Mouse (Mus musculus) layer of hippocampus, adult 18-20 months (tissue): Measurements from ENCODE around the gene B130006D01Rik. TPM values are rescaled to one million over a fixed set of nuclear protein-coding genes. Genes with fewer than 3 reads are reported as not detected.
A peak's percentile ranks its signal among the peaks of the same experiment; 100 is the strongest.

Experiments used
- DNase-seq, 2 experiments: peaks; one replicate each; pipeline ENCODE4 v3.0.0; 2022; ENCODE audit warnings: low spot score in 2 of 2
- long read RNA-seq: library from polyadenylated mRNA; stranded (forward); transcript quantifications from one replicate; pipeline ENCODE4 v2.0.0, GENCODE M21; 2021
- total RNA-seq, 2 experiments: library from RNA; stranded (reverse); gene quantifications; 2 replicates each; pipeline ENCODE4 v1.2.3; 2021

Gene B130006D01Rik
- total RNA-seq, result 1 to 10 TPM; 1.4 to 1.5 TPM
- long read RNA-seq, result 0 reads

DNA sequence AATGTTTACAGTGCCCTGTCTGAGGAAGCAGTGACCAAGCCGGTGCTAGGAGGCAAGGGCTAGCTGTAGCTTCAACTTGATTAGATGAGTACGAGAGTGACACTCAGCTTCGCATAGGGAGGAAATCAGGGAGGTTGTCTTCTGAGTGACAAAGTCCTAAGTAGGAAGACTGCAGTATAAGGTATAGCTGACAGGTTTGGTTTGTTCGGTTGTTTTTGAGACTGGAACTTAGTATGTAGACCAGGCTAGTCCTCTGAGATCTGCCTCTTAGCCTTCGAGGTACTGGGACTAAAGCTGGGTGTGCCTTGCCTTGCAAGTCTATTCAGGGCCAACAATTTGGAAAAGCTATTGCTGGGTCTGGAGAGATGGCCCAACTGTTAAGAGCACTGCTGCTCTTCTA lies at the start of gene B130006D01Rik:
Gene B130006D01Rik (plus strand): TSS at position 301 of the 400 bp plus-strand sequence.
- no peak for DNase-seq

DNA sequence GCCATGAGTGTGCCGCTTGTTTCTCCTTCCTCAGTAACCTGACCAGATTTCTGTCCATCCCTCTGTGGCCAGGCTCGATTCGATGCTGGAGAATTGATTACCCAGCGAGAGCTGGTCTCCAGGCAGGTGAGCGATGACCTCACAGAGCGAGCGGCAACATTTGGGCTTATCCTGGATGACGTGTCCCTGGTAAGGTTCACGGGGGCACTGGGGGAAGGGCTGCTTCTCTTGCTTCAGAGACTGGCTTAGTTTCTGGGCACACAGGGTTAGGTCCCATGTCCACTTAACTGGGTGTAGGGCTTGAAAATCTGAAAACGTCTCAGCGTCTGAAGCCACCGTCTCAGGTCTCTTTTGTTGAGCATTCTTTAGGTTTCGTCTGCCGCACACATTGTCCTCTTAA lies 47.9 kb upstream of the B130006D01Rik start:
- no peak for DNase-seq

DNA sequence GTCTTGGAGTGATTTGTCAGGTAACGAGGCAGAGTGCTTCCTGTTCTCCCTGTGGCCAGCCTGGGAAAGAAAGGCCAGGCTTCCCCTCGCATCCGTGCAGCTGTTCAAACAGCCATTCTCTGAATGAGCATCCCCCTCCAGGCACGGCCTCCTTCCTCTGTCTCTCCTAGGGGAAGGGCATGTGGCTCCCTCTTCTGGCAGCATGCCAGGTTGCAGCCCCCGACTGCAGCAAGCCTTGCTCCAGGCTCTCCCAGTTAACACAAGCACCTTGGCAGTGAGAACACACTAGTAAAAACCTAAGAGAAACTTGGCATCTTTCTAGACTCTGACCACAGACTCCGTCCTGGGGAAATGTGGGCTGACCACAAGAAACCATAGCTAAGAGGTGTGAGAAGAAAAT lies 47.1 kb upstream of the B130006D01Rik start:
- DNase-seq, result peak in 1 of 2 experiments; percentile 44

DNA sequence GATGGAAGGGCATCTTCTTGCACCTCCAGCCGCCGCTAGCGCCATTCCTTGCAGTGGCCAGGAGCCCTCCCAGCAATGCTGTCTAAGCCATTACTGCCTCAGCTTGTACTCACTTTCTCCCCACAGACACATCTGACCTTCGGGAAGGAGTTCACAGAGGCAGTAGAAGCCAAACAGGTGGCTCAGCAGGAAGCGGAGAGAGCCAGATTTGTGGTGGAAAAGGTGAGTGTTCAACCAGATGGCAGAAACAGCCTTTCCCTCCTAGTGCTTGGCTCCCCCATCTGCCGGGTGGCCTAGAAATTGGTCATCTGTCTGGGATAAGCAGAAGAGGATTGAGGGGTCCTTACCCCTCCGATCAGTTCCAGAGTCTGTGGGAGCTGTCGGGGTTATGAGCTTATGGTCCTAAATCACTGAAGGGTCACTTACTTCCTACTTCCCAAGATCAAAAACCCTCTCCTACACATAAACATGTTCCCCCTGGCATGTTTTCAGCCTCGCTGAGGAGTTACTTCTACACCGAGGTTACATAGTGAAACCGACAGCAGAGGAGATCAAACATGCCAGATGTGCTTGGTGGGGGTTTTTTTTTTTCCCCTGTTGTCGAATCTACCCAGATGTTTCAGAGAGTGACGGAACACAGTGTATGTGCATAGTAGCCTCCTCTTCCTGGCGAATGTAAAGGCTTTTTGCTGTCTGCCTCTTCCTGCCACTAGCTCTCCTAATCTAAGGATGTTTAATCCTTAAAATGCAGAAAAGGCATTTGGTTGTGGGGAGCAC lies 45.3 kb upstream of the B130006D01Rik start:
- no peak for DNase-seq

DNA sequence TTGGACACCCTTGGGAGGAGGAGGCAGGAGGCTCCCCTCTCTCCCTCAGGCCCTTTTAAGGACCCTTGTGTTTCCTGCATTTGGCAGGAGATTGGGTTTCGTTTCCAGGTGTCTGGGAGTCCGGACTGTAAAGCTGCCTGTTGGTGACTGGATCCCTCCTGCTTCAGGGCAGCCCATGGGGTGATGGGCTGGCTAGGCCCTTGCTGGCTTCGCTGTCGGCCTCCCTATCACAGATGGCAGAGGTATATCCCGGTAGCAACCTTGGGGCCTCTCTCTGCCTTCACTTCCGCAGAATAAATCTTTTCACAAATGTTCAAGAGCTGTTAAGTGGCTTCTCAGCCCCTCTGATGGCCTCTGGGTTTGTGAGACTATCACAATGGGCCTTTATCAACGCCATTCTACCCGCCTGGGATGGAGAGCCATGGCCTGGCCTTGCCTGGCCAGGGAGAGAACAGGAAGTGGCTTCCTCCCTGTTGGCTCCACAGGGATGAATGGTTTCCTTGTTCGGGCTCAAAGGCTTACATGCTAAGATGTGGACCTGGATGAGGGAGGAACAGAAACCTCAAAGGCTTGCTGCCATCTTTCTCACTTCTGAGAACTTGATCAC lies 41.3 kb upstream of the B130006D01Rik start:
- no peak for DNase-seq

DNA sequence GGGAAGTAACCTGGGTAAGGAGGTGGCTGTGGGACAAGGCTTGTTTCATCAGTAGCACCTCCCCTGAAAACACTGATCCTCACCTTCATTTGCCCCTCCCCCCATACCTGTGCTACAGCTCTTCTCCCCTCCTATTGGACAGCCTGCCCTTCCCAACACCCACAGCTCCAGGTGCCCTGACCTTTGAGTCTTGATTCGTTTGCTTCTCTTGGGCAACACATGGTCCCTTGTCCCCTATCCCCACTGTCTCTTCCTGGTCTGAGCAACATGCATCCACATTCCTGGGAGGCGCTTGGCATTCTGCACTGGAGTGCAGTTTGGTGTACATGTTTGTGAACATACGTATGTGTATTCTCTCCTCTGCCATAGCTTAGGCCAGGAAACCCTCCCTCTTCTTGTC lies 40.4 kb upstream of the B130006D01Rik start:
- no peak for DNase-seq

DNA sequence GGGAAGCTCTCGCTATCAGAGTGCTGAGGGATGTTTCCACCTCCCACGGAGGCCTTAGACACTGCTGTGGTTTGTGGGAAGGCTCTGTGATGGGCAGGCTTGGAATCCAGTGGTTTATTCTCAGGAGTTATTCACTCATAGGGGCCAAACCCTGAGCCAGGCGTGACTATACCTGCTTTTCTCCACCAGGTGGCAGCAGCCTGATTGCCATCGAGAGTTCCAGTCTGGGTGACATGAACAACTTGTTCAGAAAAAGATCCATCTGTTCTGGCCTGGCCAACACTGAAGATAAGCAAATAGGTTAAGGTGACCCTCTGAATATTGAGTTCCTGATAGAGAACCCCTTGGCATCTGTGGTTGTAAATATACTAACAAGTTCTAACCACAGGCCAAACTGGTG lies 37.4 kb upstream of the B130006D01Rik start:
- peak; percentile 62 to 89 for DNase-seq

DNA sequence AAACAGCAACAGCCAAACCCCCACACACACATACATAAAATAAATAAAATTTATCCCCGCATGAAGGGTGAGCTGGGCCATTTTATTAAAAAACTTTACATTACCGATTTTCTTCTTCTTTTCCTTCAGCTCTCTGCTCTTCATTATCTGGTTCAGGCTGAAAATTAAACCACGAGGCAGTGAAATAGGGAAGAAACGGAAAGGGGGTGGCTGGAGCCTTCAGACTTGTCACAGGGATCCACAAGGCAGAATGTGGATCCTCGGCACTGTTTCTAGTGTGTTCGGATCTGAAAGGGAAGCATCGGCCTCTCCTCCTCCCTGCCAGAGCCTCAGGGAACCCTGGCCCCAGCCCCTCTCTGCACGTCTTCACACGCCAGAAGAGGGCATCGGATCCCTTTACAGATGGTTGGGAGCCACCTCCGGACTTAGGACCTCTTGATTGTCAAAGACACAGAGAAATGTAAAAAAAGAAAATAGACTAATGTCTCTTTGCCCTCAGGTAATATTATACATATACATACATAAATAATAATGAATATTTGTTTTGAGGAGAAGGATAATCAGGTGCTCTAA lies 36.2 kb upstream of the B130006D01Rik start:
- no peak for DNase-seq

DNA sequence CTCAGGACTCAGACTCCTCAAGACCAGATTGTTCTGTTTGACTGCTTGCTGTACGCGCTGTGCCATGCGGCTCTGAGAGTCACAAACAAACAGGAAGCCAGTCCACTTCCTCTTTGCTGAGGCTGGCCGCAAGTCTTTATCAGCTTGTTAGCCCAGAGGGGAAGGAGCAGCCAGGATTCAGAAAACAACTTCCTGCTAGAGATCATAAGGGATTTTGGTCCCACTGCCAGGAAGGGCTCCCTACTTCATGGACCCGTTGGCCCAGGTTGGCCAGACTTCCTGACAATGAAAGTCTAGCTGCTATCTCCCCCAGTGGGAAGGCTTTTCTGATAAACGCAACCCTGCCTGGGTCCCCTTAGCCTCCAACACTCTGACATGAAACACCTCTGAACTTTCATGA lies 34.9 kb upstream of the B130006D01Rik start:
- no peak for DNase-seq

DNA sequence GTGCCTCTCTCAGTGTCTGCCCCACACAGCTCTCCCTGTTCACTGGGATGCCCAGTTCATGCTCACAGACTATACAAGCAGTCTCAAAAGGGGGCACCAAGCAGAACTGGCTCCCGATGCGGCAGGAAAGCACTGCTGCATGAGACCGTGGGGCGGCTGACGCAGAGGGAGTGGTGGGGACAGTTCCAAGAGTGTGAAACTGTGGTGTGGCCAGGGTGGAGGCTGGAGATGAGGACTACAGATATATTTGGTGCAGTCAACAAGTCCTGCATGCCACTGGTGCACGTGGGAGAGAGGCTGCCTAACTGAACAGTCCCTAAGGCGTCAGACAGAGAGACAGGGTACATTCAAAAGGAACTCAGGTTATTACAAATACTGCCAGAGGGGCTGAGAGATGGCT lies 34.4 kb upstream of the B130006D01Rik start:
- no peak for DNase-seq

DNA sequence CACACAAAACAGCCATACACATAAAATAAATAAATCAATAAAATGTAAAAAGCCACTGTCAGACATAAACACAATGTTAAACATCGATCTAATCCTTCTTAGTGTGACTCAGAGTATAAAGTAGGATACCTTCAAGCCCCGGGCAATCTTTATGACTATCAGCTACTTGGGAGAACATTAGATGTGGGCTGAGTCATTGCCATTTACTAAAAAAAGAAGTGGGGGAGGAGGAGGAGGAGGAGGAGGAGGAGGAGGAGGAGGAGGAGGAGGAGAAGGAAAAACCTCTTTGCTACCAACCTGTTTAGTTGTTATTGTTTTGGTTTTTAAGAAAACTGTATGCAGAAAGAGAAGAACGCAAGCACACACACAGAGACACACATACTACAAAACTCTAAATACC lies 33.8 kb upstream of the B130006D01Rik start:
- DNase-seq, result no peak

DNA sequence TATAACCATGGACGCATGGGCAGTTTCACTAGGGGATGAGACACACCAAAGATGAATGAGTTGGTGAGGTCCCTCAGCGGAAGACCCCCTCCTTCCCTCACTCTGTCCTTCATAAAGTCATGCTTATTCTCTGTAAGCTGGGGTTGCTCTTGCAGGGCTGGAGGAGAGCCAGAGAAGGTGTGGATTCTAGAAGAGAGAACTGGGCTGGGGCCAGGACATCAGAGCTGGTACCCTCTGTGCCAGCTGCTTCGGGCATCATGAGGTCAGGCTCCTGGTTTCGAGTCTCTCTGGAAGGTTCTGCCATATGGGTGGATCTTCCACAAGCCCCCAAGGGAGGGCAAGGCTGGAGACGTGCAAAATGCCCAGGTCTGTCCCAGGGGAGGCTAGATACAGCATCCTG lies 24.8 kb upstream of the B130006D01Rik start:
- DNase-seq, result no peak

DNA sequence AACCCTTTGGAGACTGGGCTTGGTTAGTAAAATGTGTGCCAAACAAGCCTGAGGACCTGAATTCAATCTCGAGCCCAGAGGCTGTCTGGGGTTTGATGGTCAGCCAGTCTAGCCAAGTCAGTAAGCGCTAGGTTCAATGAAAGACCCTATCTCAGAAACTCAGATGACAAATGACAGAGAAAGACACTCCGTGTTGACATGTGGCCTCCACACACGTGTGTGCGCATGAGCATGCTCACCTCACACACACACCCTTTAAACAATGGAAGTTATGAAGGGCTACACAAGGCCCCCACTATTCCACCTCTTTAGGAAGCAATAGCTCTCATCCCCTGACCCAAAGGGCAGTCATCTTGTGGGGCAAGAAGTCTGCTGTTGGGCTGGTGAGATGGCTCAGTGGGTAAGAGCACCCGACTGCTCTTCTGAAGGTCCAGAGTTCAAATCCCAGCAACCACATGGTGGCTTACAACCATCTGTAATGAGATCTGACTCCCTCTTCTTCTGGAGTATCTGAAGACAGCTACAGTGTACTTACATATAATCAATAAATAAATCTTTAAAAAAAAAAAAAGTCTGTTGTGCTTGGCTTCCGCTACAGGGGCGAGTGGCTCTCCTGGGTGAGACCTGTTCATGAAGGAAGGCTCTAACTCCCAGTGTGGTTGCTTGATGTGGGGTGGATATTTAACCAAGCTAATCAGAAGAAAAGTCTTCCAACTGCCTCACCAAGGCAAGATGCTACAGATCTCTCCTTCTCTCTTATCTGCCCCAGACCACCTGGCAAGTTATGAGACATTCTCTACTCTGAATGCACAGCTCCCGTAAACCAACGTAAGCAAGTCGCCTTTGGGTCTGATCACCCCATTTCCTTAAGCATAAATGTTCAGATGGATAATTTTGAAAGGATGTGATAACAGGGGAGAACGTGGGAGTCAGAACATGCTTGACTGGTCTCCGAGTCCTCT lies 22.3 kb upstream of the B130006D01Rik start:
- DNase-seq, result no peak

DNA sequence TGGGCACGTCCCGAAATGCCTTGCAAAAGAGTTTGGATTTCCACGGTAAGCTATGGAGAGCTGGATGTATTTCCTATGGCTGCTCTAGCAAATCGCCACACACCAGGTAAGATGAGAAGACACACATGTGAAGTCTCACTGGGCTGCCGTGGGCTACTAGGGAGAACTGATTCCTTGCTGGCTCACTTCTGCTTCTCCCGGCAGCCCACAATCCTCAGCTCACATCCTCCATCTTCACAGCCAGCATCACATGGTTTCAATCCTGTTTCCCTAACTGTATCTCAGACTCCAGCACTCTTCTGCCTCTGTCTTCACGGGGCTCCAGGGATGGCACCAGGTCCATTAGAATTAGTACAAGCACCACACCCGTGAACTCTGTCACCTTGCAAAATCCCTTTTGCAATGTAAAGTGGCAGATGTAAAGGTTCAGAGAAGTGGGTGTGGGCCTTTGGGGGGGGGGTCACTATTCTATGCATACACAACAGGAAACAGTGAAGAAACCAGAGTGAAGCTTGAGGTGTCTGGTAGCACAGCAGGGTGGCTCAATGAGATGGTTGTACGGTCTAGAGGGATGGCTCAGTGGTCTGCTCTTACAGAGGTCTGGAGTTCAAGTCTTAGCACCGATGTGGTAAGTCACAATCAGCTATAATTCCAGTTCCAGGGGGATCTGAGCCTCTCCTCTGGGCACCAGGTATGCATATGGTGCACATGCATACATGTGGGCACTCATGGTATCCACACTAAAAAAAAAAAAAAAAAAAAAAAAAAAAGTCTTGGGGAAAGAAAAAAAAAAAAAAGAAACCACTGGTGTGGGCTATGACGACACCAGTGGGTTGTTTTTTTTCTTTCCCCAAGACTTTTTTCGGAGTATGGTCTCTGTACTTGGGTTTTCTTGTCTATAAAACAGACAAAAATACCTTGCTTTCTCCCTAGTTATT lies 19.1 kb upstream of the B130006D01Rik start:
- no peak for DNase-seq

DNA sequence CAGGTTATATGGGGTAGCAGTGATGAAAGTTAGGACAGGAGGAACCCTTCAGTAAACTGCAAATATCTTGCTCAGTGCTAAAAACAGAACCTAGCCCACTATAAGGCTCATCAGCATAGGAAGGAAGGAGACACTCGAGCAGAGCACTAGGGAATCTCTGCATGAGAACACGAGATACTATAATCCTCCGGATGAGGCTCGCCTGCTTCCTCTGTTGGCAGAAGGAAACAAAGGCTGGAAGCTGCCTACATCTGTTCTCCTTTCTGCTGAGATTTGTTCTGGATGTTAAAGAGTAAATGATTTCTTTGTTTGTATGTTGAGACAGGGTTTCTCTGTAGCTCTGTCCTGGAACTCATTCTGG lies 18.4 kb upstream of the B130006D01Rik start:
- DNase-seq, result peak in 1 of 2 experiments; percentile 29

DNA sequence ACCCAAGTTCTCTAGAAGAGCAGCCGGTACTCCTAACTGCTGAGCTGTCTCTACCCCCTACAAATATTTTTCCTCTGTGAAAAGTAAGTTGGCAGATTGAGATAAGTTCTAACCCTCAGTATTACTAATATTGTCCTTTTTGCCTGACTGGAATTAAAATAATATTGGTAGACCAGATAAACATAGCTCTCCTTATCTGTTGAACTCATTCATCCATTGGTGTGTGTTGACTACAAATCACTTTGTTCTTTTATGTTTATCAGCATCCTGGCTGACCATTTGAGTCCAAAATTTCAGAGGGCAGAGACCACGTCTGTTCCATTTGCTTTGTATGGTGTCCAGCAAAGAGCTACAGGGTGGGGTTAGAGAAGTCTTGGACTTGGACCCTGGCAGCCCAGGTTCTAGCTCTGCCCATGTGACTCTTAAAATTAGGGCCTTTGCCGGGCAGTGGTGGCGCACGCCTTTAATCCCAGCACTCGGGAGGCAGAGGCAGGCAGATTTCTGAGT lies 13.8 kb upstream of the B130006D01Rik start:
- DNase-seq, result no peak

DNA sequence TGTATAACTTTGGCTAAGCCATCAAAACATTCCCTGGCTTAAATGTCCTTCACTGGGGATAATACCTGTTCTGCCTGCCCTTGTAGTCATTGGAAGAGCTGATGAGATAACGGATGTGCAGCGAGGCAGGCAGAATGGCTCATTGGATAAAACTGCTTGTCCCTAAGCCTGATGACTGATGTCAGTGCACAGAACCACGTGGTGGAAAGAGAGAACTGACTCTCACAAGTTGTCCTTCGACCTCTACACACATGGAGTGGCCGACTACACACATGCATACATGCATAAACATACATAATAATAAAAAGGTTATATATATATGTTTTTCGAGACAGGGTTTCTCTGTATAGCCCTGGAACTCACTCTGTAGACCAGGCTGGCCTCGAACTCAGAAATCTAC lies 12.9 kb upstream of the B130006D01Rik start:
- DNase-seq, result no peak

DNA sequence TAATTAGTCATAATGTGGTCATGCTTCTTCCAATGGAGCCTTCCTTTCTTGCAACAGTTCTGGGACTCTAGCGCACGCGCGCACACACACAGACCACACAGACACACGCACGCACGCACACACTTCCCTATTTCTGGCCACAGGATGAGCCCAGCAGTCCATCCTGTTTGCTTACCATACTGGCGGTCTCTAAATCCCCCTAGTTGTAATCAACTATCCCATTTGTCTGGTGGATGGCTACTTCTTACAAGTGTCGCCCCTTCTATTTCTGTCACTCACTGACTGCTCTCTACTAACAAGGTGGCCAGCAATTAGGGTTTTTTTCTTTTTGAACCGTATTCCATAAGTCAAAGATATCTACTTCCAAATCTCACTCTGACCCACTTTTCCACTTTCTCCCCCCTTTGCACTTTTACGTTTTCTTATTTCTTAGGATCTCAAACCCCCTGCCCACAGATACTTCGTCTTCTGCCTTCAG lies 11.3 kb upstream of the B130006D01Rik start:
- peak in 1 of 2 experiments; percentile 27 for DNase-seq

DNA sequence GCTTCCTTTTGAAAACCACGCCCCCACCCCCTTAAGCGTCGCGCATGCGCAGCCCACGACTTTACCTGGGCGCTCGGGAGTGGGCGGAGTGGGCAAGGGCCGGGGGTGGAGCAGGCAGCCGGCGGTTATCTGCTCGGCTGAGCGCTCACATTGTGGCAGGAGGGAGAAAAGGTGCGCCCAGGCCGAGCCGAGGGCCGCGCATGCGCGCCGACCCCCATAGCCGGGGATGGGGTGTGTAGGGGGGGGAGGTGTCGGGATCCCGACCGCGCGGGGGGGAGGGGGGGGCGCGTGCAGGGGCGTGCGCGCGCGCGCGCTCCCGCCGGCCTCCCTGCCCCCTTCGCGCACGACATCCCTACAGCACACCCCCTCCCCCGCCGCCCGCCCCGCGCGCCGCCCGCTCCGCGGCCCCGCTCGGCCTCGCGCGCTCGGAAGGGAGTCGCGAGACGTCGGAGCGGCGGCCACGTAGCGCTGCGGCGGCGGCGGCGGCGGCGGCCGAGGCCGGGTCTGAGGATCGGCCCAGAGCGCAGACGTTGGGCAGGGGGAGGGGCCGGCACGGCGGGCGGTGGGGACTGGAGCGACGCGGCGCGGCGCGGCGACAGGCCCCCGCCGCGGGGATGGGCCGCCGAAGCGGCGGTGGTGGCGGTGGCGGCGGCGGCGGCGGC lies 10.7 kb upstream of the B130006D01Rik start, which contains the start of gene Zfp652:
Gene Zfp652 (plus strand): TSS at position 111 of the 662 bp plus-strand sequence.
- DNase-seq, result peak; percentile 54 to 75
